Mouse (Mus musculus): ENCODE data around the gene Amz1.

Amz1 gene

DNA sequence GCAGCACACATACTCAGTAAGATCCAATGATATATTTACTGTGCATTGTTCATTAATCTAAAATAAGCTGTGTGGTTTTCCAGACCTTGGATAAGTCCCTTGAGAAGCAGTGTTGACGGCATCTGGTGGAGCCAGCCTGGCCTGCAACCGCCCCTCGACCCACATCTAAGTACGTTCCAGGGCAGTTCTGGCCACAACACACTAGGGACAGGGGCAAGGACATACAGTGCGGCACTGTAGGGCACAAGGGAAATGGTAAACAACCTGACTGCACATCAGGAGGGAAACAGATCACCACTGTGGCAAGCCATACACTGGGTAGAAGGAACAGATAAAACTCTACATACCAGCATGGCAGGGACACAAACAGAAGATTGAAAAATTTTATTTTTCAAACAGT, 77.9 kb downstream of the Amz1 start:
- DNase-seq (ENCODE audit: low spot score): no peak

DNA sequence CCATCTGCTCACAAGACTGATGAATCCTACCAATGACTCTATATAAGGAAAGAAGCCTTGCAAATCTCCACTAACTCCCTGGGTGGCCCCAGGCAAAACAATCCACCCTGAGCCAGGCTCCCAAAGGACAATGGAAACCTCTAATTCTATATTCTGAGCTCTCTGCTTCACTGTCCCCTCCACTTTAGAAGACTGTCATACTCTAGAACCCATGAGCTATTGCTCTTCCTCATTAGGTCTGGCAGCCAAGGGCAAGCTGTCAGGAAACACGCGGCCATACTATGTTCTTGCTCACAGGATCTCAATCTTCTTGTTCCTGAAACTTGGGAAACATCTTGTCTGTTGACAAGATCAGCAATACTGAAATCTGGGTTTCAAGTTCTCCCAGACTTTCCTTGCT, 82.3 kb downstream of the Amz1 start:
- DNase-seq (ENCODE audit: low spot score): no peak

DNA sequence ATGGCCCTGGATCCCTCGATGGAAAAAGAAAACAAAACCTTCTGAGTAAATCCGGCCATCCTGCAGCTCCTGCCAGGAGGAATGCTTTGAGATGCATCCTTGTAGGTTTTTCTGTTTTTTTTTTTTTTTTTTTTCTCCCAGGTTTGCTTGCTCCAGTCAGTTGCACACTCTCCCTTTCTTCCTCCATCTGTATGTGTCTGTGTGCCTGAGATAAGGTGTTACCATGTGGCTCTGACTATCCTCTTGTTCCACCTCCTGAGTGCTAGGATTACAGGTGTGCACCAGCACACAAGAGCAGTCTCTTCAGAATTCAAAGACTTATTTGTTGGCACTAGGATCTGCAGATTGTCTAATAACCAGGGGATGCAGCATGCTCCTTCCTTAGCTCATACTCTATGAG, 83.0 kb downstream of the Amz1 start:
- DNase-seq (ENCODE audit: low spot score): no peak

Data from layer of hippocampus, adult 9-10 months (tissue).